ENCODE assay signal across 10 mouse cellular contexts in genomic region chr4:141049476-141049835, GRCm38 (mm10). TPM values are rescaled to one million over a fixed set of nuclear protein-coding genes. Genes with fewer than 3 reads are reported as not detected.
DNase-seq lines count a peak whose midpoint lies in the region; ATAC-seq and TF ChIP-seq lines count a peak whose summit lies in the region.
"Had no signal": no experiment of that assay in that cellular context is flagged by ENCODE, and none has a peak within 500 bp of the region (broad histone marks: within the 10 kb centered on the region; RNA-seq: fewer than 3 reads in every experiment).

No protein-coding gene starts in this region.

- no peak for TF ChIP-seq CTCF in lung, embryonic 14.5 days (IDR thresholded peaks at IDR 0.05; ENCODE audit: low read depth)
- TF ChIP-seq CTCF in lung, postnatal 0 days (IDR thresholded peaks at IDR 0.05): no peak

- H3K9ac ChIP-seq in lung, embryonic 14.5 days: no peak overlapping the region
- H3K9ac ChIP-seq in lung, postnatal 0 days (replicated peaks; ENCODE audit: low read depth): no peak overlapping the region
- H3K9ac ChIP-seq in hindbrain, embryonic 15.5 days: peak overlapping the region; percentile 23; the same call in 1 of the 2 replicates
- H3K9ac ChIP-seq in limb, embryonic 13.5 days: peak overlapping the region; percentile 9; the same call in 1 of the 2 replicates
- H3K9ac ChIP-seq in liver, embryonic 11.5 days (ENCODE audit: low read depth, low read length): no peak overlapping the region

- H3K4me2 ChIP-seq in lung, embryonic 14.5 days: no peak overlapping the region
- no peak overlapping the region for H3K4me2 ChIP-seq in lung, postnatal 0 days (replicated peaks; ENCODE audit: low read depth, low read length)
- H3K4me2 ChIP-seq in hindbrain, embryonic 15.5 days: peak overlapping the region; percentile 40
- no peak overlapping the region for H3K4me2 ChIP-seq in limb, embryonic 13.5 days (replicated peaks)
- H3K4me2 ChIP-seq in liver, embryonic 11.5 days: no peak overlapping the region

- TF ChIP-seq EP300 in lung, postnatal 0 days (IDR thresholded peaks at IDR 0.05): no peak

- peak; percentile 62 for DNase-seq in lung, embryonic 14.5 days
- DNase-seq in lung, postnatal 0 days (ENCODE audit: low spot score): no peak
- DNase-seq in right cerebral cortex, postnatal 4 days: peak; percentile 59
- no peak for DNase-seq in spleen, adult 18-20 months
- no peak for DNase-seq in heart, adult 11 months
- DNase-seq in liver, embryonic 11.5 days (ENCODE audit: low spot score): no peak
- DNase-seq: cerebellum, adult 11-12 months had no signal

- no peak for ATAC-seq in lung, embryonic 14.5 days (ENCODE audit: insufficient read depth)
- ATAC-seq in lung, postnatal 0 days: no peak
- ATAC-seq in hindbrain, embryonic 15.5 days (ENCODE audit: low FRiP score, low read depth): peak; percentile 65
- no peak for ATAC-seq in limb, embryonic 13.5 days (ENCODE audit: low FRiP score, low read depth)
- no peak for ATAC-seq in liver, embryonic 11.5 days (replicated peaks; ENCODE audit: low FRiP score)

- no peak overlapping the region for H3K27ac ChIP-seq in lung, embryonic 14.5 days (ENCODE audit: low read depth)
- H3K27ac ChIP-seq in lung, postnatal 0 days (ENCODE audit: low read length): no peak overlapping the region
- H3K27ac ChIP-seq in hindbrain, embryonic 15.5 days (replicated peaks): peak overlapping the region; percentile 90
- no peak overlapping the region for H3K27ac ChIP-seq in limb, embryonic 13.5 days
- no peak overlapping the region for H3K27ac ChIP-seq in liver, embryonic 11.5 days (ENCODE audit: low read depth, low read length)

- H3K27me3 ChIP-seq in lung, embryonic 14.5 days (ENCODE audit: insufficient read depth, low read length): no peaks in the 10 kb centered on the region
- H3K27me3 ChIP-seq in lung, postnatal 0 days (replicated peaks; ENCODE audit: insufficient read depth, low read length): no peaks in the 10 kb centered on the region
- H3K27me3 ChIP-seq in hindbrain, embryonic 15.5 days: no peaks in the 10 kb centered on the region
- H3K27me3 ChIP-seq in limb, embryonic 13.5 days: no peaks in the 10 kb centered on the region
- H3K27me3 ChIP-seq in liver, embryonic 11.5 days (replicated peaks; ENCODE audit: control insufficient read depth, insufficient read depth, low read length): no peaks in the 10 kb centered on the region

- H3K9me3 ChIP-seq in lung, embryonic 14.5 days (ENCODE audit: low read depth, low read length): no peaks in the 10 kb centered on the region
- H3K9me3 ChIP-seq in lung, postnatal 0 days (ENCODE audit: low read length): no peaks in the 10 kb centered on the region
- H3K9me3 ChIP-seq in hindbrain, embryonic 15.5 days: no peaks in the 10 kb centered on the region
- no peaks in the 10 kb centered on the region for H3K9me3 ChIP-seq in limb, embryonic 13.5 days
- no peaks in the 10 kb centered on the region for H3K9me3 ChIP-seq in liver, embryonic 11.5 days (ENCODE audit: control insufficient read depth, low read length)

- WGBS in lung, embryonic 14.5 days: 46% methylated on average over 4 of the region's 4 CpGs
- WGBS in lung, postnatal 0 days: 51% methylated on average over 4 of the region's 4 CpGs
- WGBS in hindbrain, embryonic 15.5 days: 16% methylated on average over 4 of the region's 4 CpGs
- 46% methylated on average over 4 of the region's 4 CpGs for WGBS in limb, embryonic 13.5 days
- 58% methylated on average over 4 of the region's 4 CpGs for WGBS in liver, embryonic 11.5 days

- no peaks in the 10 kb centered on the region for H3K4me1 ChIP-seq in lung, embryonic 14.5 days (ENCODE audit: insufficient read depth)
- H3K4me1 ChIP-seq in lung, postnatal 0 days (ENCODE audit: insufficient read depth, low read depth, low read length): no peaks in the 10 kb centered on the region
- H3K4me1 ChIP-seq in hindbrain, embryonic 15.5 days (replicated peaks): peaks cover 63% of the 10 kb centered on the region
- H3K4me1 ChIP-seq in limb, embryonic 13.5 days: peaks cover 21% of the 10 kb centered on the region
- peaks cover 11% of the 10 kb centered on the region for H3K4me1 ChIP-seq in liver, embryonic 11.5 days (replicated peaks; ENCODE audit: control insufficient read depth, insufficient read depth, low read length)

- H3K36me3 ChIP-seq in lung, embryonic 14.5 days (ENCODE audit: insufficient read depth): peaks cover 20% of the 10 kb centered on the region; the same call in 1 of the 2 replicates
- no peaks in the 10 kb centered on the region for H3K36me3 ChIP-seq in lung, postnatal 0 days (ENCODE audit: insufficient read depth, low read length)
- H3K36me3 ChIP-seq in hindbrain, embryonic 15.5 days: no peaks in the 10 kb centered on the region
- H3K36me3 ChIP-seq in limb, embryonic 13.5 days: peaks cover 51% of the 10 kb centered on the region
- no peaks in the 10 kb centered on the region for H3K36me3 ChIP-seq in liver, embryonic 11.5 days (ENCODE audit: control insufficient read depth, insufficient read depth, low read length)

- H3K4me3 ChIP-seq in lung, embryonic 14.5 days (ENCODE audit: low read depth, low read length): no peak overlapping the region
- no peak overlapping the region for H3K4me3 ChIP-seq in lung, postnatal 0 days (ENCODE audit: low read depth, low read length)
- no peak overlapping the region for H3K4me3 ChIP-seq in hindbrain, embryonic 15.5 days
- H3K4me3 ChIP-seq in limb, embryonic 13.5 days: no peak overlapping the region
- no peak overlapping the region for H3K4me3 ChIP-seq in liver, embryonic 11.5 days (ENCODE audit: low read depth, low read length)

RNA-seq across cellular contexts. Expression of gene Crocc, which starts 10.9 kb away (rescaled TPM):
- 7.4 and 9.8 TPM in 2 replicates for polyA plus RNA-seq in lung, embryonic 14.5 days (2014; fragmentation: Nextera tagmentation; extraction: Ambion mirVana)
- 2.3 and 2.9 TPM in 2 replicates for polyA plus RNA-seq in lung, postnatal 0 days (2015; fragmentation: Nextera tagmentation; extraction: Ambion mirVana)
- polyA plus RNA-seq in hindbrain, embryonic 15.5 days (2015; fragmentation: Nextera tagmentation; extraction: Ambion mirVana): 6.2 and 7.7 TPM in 2 replicates
- polyA plus RNA-seq in limb, embryonic 13.5 days (2015; fragmentation: Nextera tagmentation; extraction: Ambion mirVana): 7.2 and 8.0 TPM in 2 replicates
- polyA plus RNA-seq in liver, embryonic 11.5 days (2014; fragmentation: Nextera tagmentation; extraction: Ambion mirVana): 5.0 and 6.0 TPM in 2 replicates

RNA-seq across cellular contexts. Expression of gene Necap2, which starts 28.7 kb away (rescaled TPM):
- 88.9 and 93.6 TPM in 2 replicates for polyA plus RNA-seq in lung, embryonic 14.5 days (2014; fragmentation: Nextera tagmentation; extraction: Ambion mirVana)
- 102 and 110 TPM in 2 replicates for polyA plus RNA-seq in lung, postnatal 0 days (2015; fragmentation: Nextera tagmentation; extraction: Ambion mirVana)
- polyA plus RNA-seq in hindbrain, embryonic 15.5 days (2015; fragmentation: Nextera tagmentation; extraction: Ambion mirVana): 50.6 and 56.2 TPM in 2 replicates
- polyA plus RNA-seq in limb, embryonic 13.5 days (2015; fragmentation: Nextera tagmentation; extraction: Ambion mirVana): 88.7 and 92.3 TPM in 2 replicates
- polyA plus RNA-seq in liver, embryonic 11.5 days (2014; fragmentation: Nextera tagmentation; extraction: Ambion mirVana): 178 and 180 TPM in 2 replicates

RNA-seq across cellular contexts. Expression of gene Spata21, which starts 38.7 kb away (rescaled TPM):
- 0.20 and 0.34 TPM in 2 replicates for polyA plus RNA-seq in lung, embryonic 14.5 days (2014; fragmentation: Nextera tagmentation; extraction: Ambion mirVana)
- 0.13 and 0.27 TPM in 2 replicates for polyA plus RNA-seq in lung, postnatal 0 days (2015; fragmentation: Nextera tagmentation; extraction: Ambion mirVana)
- 0.43 and 0.71 TPM in 2 replicates for polyA plus RNA-seq in hindbrain, embryonic 15.5 days (2015; fragmentation: Nextera tagmentation; extraction: Ambion mirVana)
- 0.08 and 0.20 TPM in 2 replicates for polyA plus RNA-seq in limb, embryonic 13.5 days (2015; fragmentation: Nextera tagmentation; extraction: Ambion mirVana)
- polyA plus RNA-seq in liver, embryonic 11.5 days (2014; fragmentation: Nextera tagmentation; extraction: Ambion mirVana): 0.19 TPM in 1 of 2 replicates, not detected in the other
- polyA plus RNA-seq: heart, postnatal 0 days had no signal

RNA-seq across cellular contexts. Expression of gene Mfap2, which starts 39.2 kb away (rescaled TPM):
- polyA plus RNA-seq in lung, embryonic 14.5 days (2014; fragmentation: Nextera tagmentation; extraction: Ambion mirVana): 517 and 566 TPM in 2 replicates
- polyA plus RNA-seq in lung, postnatal 0 days (2015; fragmentation: Nextera tagmentation; extraction: Ambion mirVana): 398 and 422 TPM in 2 replicates
- 161 and 173 TPM in 2 replicates for polyA plus RNA-seq in hindbrain, embryonic 15.5 days (2015; fragmentation: Nextera tagmentation; extraction: Ambion mirVana)
- 757 and 803 TPM in 2 replicates for polyA plus RNA-seq in limb, embryonic 13.5 days (2015; fragmentation: Nextera tagmentation; extraction: Ambion mirVana)
- polyA plus RNA-seq in liver, embryonic 11.5 days (2014; fragmentation: Nextera tagmentation; extraction: Ambion mirVana): 107 and 128 TPM in 2 replicates

Comparison
In these comparisons a context has a peak if more than half of its experiments do, and no peak if none do; other contexts are left out.
1. DNase-seq: peak in lung, embryonic 14.5 days (single experiment) and right cerebral cortex, postnatal 4 days (single experiment); none in lung, postnatal 0 days (single experiment), spleen, adult 18-20 months (0 of 2), heart, adult 11 months (single experiment) and liver, embryonic 11.5 days (single experiment).
2. H3K9ac ChIP-seq: peak in hindbrain, embryonic 15.5 days (single experiment) and limb, embryonic 13.5 days (single experiment); none in lung, embryonic 14.5 days (single experiment), lung, postnatal 0 days (single experiment) and liver, embryonic 11.5 days (single experiment).